Mouse (Mus musculus) embryonic fibroblast, embryonic 13.5 days (primary cell): Measurements from ENCODE around the gene Gpr82.

Experiments used
- CTCF ChIP-seq: IDR thresholded peaks from 2 replicates; pipeline ENCODE4 v1.5.1; 2011; ENCODE audit warnings: mild to moderate bottlenecking, control low read depth, low read length, moderate library complexity, borderline replicate concordance; ENCODE audit not compliant: insufficient read depth
- POLR2A ChIP-seq: IDR thresholded peaks from 2 replicates; pipeline ENCODE4 v1.6.1; 2011; ENCODE audit warnings: low read depth, mild to moderate bottlenecking, control low read depth, low read length, moderate library complexity

DNA sequence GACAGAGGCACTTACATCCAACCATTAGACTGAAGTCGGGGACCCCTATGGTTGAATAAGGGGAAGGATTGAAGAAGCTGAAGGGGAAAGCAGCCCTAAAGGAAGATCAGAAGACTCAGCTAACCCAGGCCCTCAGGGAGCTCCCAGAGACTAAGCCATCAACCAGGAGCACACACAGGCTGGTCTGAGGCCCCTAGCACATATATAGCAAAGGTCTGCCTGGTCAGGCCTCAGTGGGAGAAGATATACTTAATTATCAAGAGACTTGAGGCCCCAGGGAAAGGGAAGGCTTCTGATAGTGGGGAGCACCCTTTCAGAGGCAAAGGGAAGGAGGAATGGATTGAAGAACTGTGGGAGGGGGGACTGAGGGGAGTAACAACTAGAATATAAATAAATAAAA, 25.4 kb downstream of the Gpr82 start:
- TF ChIP-seq CTCF: no peak
- no peak for TF ChIP-seq POLR2A
